Mouse (Mus musculus) kidney, postnatal 25 days (tissue): ENCODE measurements at regions not wholly inside any gene's neighbourhood (a gene's known extent, or its start where the extent isn't known, plus 50 kb on each side); places are given as distances from the start of the nearest gene placed in this dataset.

Source experiments
- DNase-seq, 2 experiments: peaks; one replicate each; pipeline ENCODE4 v3.0.0; 2021; ENCODE audit warnings: mixed read lengths in 2 of 2

DNA sequence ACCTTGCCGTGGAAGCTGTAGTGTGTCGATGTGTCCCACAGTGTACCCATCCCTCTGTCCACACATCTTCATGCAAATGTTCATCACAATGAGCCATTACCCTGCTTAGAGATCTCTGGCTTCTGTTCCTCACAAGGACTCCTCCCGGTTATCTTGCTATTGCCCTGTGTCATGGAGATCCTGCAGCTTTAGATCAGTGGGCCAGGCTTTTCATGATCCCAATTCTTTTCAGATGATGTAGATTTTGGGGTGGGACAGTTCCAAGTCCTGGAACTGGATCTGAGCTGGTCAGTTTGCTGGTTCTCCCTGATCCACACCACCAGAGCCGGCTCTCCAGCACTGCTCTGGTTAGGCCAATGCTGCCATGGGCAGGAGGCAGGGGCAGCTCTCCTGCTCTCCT, 161.2 kb downstream of the Tfap2c start:
- no peak for DNase-seq

DNA sequence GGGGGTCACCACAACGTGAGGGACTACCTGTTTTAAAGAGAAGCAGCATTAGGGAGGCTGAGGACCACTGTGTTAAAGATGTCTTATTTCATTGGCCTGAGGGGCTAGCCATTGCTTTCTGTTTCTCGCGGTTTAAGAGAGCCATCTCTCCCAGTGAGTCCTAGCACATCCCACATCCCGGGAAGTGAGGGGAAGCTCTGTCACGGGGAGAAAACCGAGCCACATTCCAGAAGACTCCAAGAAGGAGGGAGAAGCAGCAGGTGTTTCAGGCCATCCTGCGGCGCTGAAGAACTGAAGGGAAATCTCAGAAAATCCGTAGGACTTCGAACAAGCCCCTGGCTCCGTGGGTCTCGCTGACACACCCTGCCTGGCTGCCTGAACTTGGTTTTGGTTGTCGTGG, 177.3 kb downstream of the Tfap2c start:
- no peak for DNase-seq

DNA sequence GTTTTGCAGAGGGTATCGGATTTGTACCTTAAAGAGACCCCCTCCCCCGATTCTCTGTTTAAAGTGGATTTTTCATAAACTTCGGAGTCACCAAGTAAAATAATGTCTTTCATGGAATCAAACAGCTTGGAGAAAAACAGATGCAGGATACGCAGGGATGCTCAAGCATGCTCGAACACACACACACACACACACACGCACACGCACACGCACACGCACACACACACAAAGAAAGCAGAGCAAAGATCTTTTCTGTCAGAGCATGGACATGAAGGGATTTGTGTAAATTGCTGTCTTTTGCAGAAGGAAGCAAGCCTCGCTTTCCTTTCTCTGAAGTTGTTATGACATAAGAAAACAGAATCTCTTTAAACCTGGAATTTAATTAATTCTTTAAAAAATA, 178.2 kb downstream of the Tfap2c start:
- no peak for DNase-seq

DNA sequence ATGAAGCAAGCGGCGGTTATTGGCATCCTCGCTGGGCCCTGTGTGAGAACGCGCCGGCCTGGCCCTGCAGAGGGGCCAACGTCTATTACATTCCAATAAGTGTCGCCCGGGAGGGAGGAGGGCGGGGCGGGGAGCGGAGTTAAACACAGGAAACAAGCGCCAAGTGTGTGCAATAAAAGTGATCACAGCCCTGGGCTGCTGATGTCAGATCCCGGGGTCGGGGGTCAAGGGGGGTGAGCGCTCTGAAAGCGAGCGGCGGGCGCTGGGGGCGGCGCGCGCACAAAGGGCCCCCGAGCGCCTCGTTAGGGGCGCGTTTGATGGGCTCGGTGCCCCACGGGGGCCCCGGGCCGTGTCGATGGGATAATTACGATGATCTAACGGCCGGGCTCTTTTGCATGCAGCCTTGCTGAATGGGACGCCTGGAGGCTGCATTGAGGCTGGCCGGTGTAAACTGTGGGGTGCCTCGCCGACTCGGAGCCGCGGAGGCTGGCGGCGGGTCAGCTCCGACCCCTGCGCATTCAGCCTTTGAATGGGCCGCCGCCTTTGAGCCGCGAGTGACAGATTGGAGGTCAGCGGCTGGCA, 178.9 kb downstream of the Tfap2c start:
- DNase-seq, result peak in 1 of 2 experiments; percentile 14

DNA sequence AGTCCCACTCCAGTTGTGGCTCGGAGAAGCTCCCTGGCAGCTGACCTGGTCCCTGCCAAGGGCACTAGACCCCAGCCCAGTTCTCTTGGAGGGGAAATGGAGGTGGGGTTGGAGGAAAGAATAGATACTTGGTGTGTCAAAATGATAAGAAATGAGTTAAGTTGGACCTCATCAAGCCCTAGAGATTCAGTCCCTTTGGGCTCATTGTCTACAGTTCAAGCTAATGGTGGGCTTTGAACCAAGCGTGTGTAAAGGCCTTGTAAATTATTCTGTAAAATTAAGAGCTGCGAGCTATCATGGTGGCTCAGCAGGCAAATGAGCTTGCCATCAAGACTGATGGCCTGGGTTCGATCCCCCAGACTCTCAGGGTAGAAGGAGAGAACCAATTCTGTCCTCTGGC, 179.8 kb downstream of the Tfap2c start:
- no peak for DNase-seq

GRCm38 (mm10) chr2:172729741-172730140, 180.3 kb downstream of the Tfap2c start:
- DNase-seq, result no peak

GRCm38 (mm10) chr2:172731408-172731807, 182.0 kb downstream of the Tfap2c start:
- peak in 1 of 2 experiments; percentile 4 for DNase-seq

DNA sequence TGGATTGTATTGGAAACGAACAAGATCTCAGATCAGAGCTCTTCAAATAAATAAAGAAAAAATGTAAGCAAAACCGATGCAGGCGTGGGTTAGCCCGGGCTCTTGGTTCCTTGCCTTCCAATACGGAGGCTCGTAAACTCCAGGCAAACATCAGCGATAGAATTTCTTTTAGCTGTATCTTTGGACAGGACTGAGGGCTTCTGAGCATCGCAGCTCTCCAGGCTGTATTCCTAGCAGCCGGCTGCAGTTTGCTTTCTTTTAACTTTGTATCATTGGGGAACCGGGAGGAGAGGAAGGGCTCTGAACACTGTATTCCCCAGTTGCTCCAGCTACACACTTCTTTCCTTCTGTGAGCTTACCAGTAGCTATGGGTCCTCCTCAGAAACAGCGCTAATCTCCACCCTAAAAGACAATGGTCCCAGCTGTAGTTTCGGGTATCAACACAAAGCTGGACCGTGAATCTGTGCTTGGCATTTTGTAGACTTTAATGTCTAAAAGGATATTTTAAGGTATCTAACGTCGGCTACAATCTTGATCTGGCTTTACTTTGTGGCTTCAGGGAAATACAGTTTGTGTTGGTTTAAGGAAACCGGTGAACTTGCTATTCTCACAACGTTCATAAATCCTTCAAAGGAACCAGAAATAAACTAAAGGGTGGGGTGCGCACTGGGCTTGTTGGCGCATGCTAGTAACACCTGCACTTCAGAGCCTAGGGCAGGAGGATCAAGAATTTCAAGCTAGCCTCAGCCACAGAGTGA, 183.2 kb downstream of the Tfap2c start:
- no peak for DNase-seq

DNA sequence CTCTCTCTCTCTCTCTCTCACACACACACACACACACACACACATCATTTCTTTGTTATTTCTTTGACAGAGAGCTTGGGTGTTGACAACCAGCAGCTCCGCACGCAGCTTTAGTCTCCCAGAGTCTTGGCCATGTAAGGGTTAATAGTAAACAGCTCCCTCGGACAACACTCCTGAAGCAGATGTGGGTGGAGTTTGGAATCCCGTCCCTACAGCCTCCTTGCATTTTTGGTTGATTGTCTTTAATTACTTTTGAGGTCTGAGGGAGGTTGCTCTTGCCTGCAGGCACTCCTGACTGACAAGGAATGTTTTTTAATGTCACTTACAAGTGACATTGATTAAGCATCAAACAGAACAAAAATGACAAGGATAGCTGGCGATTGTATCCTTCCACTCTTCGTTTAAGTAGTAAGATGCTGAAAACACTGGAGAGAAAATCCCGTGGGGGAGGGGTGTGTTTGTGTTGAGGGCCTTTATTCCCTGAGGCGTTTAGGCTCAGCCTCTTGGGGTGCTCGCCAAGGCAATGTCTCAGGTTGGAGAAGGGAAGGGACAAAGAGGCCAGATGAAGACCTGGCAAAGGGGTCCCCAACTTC, 184.1 kb downstream of the Tfap2c start:
- no peak for DNase-seq

DNA sequence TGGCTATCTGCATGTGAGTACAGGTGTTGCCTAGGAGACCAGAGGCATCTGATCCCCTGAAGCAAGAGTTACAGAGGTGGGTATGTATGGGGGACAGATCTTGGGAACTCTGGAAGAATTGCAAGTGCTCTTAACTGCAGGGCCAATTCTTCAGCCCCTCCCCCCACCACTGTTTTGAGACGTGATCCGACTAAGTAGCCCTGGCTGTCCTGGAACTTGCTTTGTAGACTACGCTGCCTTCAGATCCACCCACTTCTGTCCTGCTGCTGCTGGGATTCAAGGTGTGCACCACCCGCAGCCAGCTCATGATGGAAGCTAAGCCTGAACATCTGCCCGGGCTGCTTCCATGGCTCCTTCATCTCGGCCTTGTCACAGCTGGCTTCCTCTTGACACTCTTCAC, 186.2 kb downstream of the Tfap2c start:
- no peak for DNase-seq

DNA sequence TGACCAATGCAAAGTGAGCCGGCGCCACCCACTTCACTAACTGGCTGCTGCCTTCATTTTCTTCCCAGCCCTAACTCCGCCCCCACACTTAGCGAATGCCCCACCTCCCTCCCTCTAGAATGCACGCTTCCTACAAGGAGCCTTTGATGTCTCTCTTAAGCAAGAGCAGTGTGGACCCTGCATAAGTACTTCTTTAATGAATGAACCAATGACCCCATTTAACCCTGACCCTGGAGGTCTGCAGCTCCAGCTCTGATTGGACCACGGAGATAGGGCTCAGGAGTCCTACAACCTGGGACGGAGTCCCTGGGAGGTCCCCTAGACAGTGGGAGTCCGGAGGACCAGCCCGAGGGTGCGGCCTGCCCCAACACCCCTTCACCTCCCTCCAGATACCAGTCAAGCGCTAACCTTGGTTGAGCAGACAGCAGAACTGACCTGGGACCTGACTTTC, 189.7 kb downstream of the Tfap2c start:
- no peak for DNase-seq

DNA sequence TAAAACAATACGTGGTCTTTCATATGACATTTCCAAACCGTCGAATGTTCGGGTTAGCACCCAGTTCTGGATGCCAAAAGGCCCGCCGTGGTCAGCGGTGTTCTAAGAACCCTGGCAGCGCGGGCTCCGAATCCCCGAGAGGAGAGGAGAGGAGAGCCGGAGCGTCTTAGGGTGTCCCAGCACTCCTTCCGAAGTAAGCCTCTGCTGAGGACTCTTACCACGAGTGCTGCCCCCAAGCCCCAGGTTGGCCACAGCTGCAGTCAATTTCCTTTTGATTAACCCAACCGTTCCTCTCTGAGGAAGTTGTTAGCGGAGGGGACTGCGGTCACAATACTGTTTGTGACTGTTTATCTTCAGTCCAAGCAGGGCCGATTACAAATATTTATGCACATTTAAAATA, 190.1 kb downstream of the Tfap2c start:
- DNase-seq, result no peak

DNA sequence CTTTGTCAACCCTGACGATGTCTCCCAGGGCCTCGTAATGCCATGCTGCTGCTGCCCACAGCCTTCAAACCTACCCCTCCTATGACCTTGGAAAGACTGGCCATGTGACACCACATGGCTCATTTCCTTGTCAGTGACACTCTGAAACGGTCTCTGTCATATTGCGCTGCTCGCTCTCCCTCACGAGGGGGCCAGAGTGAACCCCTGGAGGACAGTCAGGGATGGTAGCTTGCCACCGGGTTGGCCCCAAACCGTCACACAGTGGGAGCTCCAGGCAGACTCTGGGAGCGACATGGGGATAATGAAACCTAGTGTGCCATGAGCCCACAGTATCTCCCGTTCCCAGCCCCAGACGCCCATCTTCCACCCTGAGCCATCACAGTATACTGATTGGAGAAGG, 188.8 kb downstream of the Bmp7 start:
- no peak for DNase-seq

DNA sequence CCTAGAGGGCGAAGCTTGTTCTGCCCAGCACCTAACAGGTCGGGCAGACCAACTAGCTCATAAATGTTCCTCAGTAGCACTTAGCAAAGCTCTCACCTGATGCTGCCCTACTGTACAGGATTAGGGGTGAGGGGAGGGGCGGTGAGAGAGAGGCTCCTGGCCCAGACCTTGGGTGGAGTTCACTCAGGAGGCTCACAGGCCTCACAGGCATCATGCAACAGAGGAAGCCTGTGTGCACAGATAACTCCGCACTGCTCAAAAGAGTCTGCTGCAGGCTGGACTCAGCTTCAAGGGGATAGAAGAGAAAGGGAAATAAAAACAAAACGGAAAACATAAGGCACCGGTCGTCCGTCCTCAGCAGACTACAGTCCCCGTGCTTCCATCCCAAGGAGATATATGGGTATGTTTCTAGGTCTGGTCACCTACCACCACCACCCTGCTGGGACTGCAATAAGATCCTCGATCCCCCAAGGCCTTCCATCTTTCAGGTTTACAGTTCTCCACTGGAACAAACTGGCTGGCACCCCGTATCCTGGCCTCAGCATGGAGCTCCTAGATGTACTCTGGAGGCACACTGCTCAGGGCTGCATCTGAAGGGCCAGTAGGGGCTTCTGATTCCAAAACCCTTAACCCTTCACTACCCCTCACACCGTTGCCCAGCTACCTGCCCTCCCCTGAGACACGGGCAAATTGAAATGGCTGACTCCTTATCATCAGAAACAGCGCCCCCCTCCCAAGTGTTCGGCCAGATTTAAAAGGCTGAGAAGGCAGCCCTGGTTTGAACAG, 184.2 kb downstream of the Bmp7 start:
- DNase-seq, result no peak

DNA sequence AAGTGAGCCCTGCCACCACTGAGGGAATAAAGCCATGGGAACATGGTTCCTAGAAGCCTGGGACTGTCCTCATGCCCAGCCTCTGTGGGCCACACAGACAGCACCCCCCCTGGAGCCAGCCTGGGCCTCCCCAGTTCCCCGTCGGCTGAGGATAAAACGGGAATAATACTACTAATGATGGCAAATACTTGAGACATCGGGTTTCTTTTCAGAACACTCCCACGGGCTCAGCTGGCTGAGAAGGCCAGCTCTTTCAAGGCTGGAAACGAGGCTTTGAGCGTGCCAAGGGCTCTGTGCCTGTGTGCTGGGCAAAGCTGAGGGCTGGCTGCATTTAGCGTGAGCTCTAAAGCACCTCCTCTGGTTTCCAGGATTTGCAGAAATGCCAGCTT, 183.7 kb downstream of the Bmp7 start:
- DNase-seq, result no peak

- peak; percentile 54 to 70 for DNase-seq
Observed at GRCm38 (mm10) chr2:172758497-172758896, 181.6 kb downstream of the Bmp7 start.

DNA sequence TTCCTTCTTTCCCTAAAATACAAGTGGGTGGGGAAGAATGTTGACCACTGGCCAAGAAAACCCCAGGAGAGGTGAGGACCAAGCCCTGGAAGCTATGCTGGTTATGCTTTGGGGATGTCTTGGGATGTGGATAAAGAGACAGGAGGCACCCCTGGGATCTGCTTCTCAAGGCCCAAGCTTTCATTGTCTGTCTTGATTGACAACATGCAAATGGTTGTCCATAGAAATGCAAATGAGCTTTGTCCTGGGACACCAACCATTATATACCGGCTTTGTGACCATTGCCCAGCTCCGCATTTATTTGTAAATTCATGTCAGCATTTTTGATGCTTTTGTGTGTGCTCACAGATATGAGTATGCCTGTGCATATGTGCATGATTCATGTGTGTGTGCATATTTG, 174.9 kb downstream of the Bmp7 start:
- no peak for DNase-seq

DNA sequence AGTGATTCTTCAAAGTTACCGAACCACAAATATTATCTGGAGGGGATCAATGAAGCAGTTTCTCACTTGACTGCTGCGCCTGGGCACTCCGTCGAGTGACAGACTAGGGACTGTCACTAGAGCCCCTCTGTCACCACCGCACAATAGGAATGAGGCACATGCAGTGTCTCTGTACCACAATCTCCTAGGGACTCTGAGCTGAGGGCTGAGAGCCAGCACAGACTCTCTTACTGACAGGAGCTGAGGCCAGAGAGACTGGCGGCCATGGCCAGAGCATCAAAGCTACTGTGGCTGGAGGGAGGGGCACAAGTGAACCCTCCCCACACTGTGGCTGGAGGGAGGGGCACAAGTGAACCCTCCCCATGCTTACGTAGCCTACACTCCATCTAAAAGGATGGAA, 173.7 kb downstream of the Bmp7 start:
- no peak for DNase-seq

- DNase-seq, result no peak
Observed at GRCm38 (mm10) chr2:172768756-172769155, 171.4 kb downstream of the Bmp7 start.

DNA sequence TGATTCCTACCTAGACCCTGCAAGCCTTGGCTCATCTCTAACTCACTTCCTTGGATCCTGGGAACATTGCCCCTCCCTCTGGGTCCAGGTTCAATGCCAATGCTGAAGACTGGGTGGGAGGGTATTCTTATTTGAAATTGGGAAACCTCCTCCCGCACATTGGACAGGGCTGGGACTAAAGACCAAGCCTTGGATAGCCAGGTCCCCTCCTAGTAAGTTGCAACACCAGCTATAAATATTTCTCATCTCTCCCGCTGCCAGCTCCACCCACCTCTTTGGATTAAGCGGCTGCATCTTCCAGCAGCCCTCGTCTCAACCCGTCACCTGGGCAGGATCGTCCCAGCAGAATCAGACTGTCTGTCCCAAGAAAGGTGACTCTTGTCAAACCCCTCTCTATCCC, 170.1 kb downstream of the Bmp7 start:
- no peak for DNase-seq

GRCm38 (mm10) chr2:172770606-172771005, 169.5 kb downstream of the Bmp7 start:
- DNase-seq, result no peak

DNA sequence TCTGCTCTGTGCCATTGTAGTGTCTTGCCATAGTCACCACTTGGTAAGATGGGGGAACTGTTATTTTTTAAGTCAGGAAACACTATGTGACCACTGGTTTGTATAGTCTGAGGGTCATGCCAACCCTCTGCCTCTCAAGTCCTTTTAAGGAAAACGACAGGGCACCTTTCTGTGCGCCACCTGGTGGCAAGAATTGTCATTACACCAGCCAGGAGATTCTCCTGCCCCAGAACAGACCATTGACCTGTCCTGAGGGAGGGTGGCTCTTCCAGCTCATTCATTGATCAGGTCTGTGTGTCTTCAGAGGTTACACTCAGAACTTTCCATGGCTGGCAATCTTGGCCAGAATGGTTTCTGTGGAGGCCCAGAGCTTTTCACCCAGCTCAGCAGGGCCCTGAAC, 166.9 kb downstream of the Bmp7 start:
- peak; percentile 58 to 80 for DNase-seq

DNA sequence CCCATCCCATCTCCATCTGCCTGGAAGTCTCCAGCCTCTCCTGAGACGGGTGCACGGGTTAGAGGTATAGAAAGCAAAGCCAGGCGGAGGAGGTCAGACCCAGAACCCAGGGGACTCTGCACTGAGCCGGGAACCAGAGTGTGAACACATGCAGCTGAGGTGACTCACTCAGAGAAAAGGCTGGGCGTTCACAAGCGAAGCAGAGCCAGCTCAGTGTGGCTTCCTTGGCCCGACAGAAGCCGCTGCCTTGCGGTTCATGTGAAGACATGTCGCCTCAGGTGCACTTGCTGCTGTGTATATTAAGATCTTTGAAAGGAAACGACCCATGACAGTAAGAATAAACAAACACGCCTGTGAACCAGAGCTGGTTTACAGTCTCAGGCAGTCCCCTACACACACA, 163.6 kb downstream of the Bmp7 start:
- DNase-seq, result no peak

DNA sequence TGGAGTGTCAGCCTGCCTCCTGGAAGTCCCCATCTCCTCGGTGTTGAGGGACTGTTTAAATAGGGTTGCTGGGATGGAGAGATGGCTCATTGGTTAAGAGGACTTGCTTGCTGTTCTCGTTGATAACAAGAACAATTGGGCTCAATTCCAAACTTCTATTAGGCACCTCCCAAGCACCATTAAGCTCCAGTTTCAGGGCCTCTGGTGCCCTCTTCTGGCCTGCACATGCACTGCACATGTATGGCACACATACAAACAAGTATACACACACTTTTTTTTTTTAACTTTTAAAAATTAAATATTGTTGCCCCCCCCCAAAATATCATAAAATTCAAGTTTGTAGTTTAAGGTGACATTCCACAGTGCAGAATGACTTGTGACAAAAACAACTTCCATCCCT, 162.3 kb downstream of the Bmp7 start:
- DNase-seq, result no peak
